Mouse (Mus musculus) left cerebral cortex, postnatal 25 days (tissue): ENCODE data around the gene Crat. TPM values are rescaled to one million over a fixed set of nuclear protein-coding genes. Genes with fewer than 3 reads are reported as not detected.

Experiments
- DNase-seq, 2 experiments: peaks; one replicate each; pipeline ENCODE4 v3.0.0; 2022; ENCODE audit warnings: low spot score in 2 of 2, mixed read lengths in 1 of 2
- intact Hi-C: fragments of 180-260 bp; cut with DNase I; formaldehyde crosslinking; loops from one replicate; pipeline ENCODE4 v1.15.1; 2025
- total RNA-seq, 2 experiments: library from RNA; stranded (reverse); gene quantifications; 2 replicates each; pipeline ENCODE4 v1.2.3; 2021

Crat gene
- total RNA-seq, 2 experiments from 2014 or later, result 48.4 to 50.7 TPM

- intact Hi-C loops, result no loop called here
- no peak for DNase-seq
Observed at GRCm38 (mm10) chr2:30385591-30385990, 30.0 kb downstream of the Crat start.

GRCm38 (mm10) chr2:30384814-30385213, 30.8 kb downstream of the Crat start:
- DNase-seq, result peak in 1 of 2 experiments; percentile 65
- intact Hi-C loops, result no loop called here

- DNase-seq, result no peak
- intact Hi-C loops, result no loop called here
Observed at GRCm38 (mm10) chr2:30381377-30381725, 34.3 kb downstream of the Crat start.

- no peak for DNase-seq
- intact Hi-C loops, result no loop called here
Observed at GRCm38 (mm10) chr2:30380564-30381376, 34.8 kb downstream of the Crat start.

- DNase-seq, result no peak
- intact Hi-C loops, result loop anchor here (2.0 kb wide), 1 partner anchor 15 kb away; the partner anchor contains the start of gene Miga2
Observed at GRCm38 (mm10) chr2:30379307-30379706, 36.3 kb downstream of the Crat start.

- DNase-seq, result no peak
- intact Hi-C loops, result loop anchor here (2.0 kb wide), 1 partner anchor 13 kb away; the partner anchor contains the start of gene Miga2
Observed at GRCm38 (mm10) chr2:30377721-30378120, 37.9 kb downstream of the Crat start.

GRCm38 (mm10) chr2:30375893-30376292, 39.7 kb downstream of the Crat start:
- no peak for DNase-seq
- intact Hi-C loops, result no loop called here

GRCm38 (mm10) chr2:30372726-30373125, 42.9 kb downstream of the Crat start:
- intact Hi-C loops, result no loop called here
- no peak for DNase-seq

GRCm38 (mm10) chr2:30371544-30371943, 44.1 kb downstream of the Crat start:
- intact Hi-C loops, result no loop called here
- no peak for DNase-seq

- DNase-seq, result peak in 1 of 2 experiments; percentile 38
- intact Hi-C loops, result no loop called here
Observed at GRCm38 (mm10) chr2:30366203-30366602, 49.4 kb downstream of the Crat start.

GRCm38 (mm10) chr2:30365281-30366069, 50.1 kb downstream of the Crat start:
- DNase-seq, result no peak
- intact Hi-C loops, result loop anchor here (2.0 kb wide), 1 partner anchor 13 kb away; no protein-coding TSS in a partner anchor

- peak; percentile 98 to 100 for DNase-seq
- intact Hi-C loops, result loop anchor here (2.0 kb wide), 2 partner anchors 15 to 297 kb away; no protein-coding TSS in a partner anchor
Observed at GRCm38 (mm10) chr2:30363773-30364650, 51.6 kb downstream of the Crat start, which contains the start of gene Miga2. Miga2 (plus strand) TSS chr2:30364233.

- no peak for DNase-seq
- intact Hi-C loops, result loop anchor here (2.0 kb wide), 1 partner anchor 296 kb away; no protein-coding TSS in a partner anchor
Observed at GRCm38 (mm10) chr2:30362865-30363264, 52.7 kb downstream of the Crat start.

GRCm38 (mm10) chr2:30360626-30361025, 55.0 kb downstream of the Crat start:
- intact Hi-C loops, result no loop called here
- DNase-seq, result no peak

- DNase-seq, result peak; percentile 78 to 85
- intact Hi-C loops, result no loop called here
Observed at GRCm38 (mm10) chr2:30358533-30359531, 56.8 kb downstream of the Crat start, which contains the start of gene Sh3glb2. Sh3glb2 (minus strand) TSS chr2:30359337.

- peak in 1 of 2 experiments; percentile 74 for DNase-seq
- intact Hi-C loops, result no loop called here
Observed at GRCm38 (mm10) chr2:30357552-30358510, 57.8 kb downstream of the Crat start.

- no peak for DNase-seq
- intact Hi-C loops, result no loop called here
Observed at GRCm38 (mm10) chr2:30356906-30357305, 58.7 kb downstream of the Crat start.
